Mouse (Mus musculus) frontal cortex, adult (tissue): ENCODE measurements around the gene Ankrd52.
A peak's percentile ranks its signal among the peaks of the same experiment; 100 is the strongest.
"Not testable (repeated sequence)": the region's sequence is repeated elsewhere in the genome, so short reads cannot be mapped to it uniquely, and the experiment has no call there.

Source experiments
- ATAC-seq: cut with Nextera tagmentation; 2 replicates; pipeline ENCODE4 v1.9.2; 2017; ENCODE audit warnings: mild to moderate bottlenecking, moderate library complexity, mixed read lengths; ENCODE audit not compliant: low TSS enrichment

Ankrd52 gene

DNA sequence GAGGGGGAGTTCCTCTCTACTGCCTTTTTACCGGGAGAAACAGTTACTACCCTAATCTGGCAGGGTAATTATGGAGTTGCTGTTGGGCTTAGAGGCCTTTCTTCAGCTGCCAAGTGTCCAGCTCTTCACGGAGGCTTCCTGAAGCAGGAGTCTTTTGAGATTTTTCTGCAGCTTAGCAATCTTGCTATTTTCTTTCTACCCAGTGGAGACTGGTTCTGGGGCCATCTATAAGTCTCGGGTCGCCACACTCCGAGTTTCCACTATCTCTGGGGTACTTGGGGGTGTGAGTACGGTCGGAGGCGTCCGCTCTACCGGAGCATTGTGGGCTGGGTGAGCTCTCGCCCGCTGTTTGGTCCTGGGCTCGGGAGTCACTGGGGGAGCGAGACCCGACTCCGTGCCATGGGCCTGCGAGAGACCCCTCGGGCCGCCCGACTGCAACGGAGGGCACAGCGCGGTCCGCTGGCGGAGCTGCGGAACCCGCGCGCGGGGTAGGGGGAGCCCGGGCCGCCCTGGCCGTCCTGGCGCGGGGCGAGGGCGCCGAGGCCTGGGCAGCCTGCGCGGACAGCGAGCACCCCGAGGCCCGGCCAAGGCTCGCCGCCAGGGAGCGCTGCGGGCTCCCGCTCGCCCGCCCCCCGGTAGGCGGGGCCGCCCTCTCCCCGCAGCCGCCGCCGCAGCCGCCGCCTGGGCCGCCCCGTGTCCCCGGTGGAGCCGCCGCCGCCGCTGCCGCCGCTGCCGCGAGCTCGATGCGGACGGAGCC, at the start of gene Ankrd52:
Gene Ankrd52 (plus strand): TSS at position 661 of the 757 bp plus-strand sequence.
- ATAC-seq: peak; percentile 75

DNA sequence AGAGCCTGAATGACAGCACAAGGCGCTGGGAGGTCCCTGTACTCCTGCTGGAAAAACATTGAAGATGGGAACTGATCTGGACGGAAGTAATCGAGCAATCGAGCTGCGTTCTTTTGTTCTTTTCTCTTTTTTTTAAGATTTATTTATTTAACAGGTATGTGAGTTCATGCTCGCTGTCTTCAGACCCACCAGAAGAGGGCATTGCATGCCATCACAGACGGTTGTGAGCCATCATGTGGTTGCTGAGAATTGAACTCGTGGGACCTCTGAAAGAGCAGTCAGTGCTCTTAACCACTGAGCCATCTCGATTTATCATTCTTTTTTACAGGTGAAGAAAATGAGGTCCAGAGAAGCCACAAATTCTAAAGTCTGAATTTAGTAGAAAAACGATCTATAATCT, 49.3 kb upstream of the Ankrd52 start:
- ATAC-seq: no peak

DNA sequence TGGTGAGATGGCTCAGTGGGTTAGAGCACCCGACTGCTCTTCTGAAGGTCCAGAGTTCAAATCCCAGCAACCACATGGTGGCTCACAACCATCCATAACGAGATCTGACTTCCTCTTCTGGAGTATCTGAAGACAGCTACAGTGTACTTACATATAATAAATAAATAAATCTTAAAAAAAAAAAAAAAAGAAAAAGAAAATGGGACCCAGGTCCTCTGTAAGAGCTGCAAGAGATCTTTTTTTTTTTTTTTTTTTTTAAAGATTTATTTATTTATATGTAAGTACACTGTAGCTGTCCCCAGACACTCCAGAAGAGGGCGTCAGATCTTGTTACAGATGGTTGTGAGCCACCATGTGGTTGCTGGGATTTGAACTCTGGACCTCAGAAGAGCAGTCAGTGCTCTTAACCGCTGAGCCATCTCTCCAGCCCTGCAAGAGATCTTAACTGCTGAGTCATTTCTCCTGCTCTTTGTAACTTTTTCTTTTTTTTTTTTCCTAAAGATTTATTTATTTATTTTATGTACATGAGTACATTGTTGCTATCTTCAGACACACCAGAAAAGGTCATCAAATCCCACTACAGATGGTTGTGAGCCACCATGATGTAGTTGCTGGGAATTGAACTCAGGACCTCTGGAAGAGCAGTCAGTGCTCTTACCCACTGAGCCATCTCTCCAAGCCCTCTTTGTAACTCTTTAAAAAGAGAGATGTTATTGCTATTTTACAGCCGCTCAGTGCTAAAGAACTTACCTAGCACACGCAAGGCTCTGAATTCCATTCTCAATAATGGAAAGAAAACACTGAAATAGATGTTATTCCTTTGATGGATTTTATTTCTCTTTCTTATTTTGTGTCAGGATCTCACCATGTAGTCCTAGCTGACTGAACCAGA, 44.3 kb upstream of the Ankrd52 start:
- ATAC-seq: not testable (repeated sequence)

DNA sequence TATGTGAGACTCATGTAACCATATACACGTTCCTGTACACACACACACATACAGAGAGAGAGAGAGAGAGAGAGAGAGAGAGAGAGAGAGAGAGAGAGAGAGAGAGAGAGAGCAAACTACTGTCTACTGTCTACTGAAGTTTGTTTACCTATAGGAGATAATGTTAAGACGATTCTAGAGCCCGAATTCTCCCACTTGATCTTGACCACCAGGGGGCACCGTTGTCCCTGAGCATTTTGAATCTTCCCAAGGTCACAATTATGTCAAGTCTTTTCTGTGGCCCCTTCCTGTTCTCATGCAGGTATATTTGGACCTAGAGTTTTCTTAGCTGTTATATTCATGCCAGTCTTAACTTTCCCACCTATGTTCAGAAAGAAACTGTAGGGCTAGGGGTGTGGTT, 41.3 kb upstream of the Ankrd52 start:
- ATAC-seq: no peak

DNA sequence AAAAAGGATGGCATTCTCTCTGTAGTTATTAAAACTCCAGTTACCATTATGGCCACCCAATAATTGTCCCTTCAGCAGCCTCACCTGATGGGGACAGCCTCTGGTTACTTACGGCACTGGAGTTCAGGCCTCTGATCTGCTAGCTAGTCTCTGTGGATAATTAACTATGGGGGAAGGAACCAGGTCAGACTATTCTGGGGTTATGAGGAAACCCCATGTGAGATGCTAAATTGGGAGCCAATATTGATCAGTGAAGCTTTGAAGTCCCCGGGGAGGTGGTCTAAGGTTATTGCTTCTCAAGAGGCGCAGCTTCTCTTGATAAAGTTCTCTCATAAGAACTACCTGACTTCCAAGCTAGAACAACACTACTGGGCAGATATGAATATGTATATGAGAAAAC, 40.7 kb upstream of the Ankrd52 start:
- ATAC-seq: no peak

DNA sequence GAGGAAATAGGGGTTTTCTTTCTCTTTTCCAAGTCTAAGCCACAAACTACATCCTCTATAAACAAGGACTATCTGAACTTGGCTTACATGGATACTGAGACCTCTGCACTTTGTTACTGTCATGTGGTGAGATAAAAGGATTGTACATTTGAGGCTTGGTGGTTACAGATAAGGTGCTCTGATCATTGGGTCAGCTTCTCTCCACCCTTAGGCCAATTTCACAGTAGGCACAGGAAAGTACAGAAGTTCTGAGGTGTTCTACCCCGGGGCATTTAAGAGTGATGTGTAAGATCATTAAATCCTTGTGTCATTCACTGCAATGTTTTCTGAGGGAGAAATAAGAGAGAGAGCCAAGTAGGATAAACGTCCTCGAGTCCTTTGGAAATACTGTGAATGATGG, 40.3 kb upstream of the Ankrd52 start:
- ATAC-seq: no peak

DNA sequence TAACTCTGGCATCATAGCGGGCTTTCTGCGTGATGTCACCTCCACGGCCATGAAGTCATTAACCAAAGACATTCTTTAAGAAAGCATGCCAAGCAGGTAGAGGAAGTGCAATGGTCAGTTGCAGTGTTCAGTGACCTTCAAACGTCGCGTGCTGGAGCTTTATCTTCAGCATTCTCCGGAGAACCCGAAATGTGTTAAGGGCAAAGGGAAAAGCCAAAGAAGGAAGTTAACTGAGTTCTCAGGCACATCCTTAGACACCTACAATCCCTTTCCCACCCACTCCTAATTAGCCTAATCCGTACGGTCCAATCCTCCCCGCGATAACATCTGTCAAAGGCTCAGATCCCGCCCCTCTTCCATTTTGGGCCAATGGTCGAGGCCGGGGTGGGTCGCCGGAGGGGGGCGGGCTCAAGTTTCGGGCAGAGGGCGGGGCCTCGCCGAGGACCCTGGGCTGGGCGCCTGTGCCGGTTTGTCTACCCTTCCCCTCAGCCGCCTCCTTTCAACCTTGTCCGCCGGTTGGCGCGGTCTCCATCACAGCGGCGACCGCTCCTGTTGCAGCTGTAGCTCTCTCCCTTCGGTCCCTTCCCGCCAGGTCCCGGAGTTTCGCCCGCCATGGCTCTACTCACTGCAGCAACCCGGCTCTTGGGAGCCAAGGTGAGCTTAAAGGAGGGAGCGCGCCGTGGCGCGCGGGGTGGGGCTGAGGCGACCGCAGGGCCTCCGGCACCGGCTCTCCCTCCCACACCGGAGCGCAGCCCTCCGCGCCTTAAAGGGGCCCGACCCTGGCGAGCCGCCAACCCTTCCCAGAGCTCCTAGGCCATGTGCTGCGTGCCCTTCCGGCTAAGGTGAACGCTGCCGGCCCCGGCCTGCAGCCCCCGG, 39.4 kb upstream of the Ankrd52 start, which contains the start of gene Cs:
Gene Cs (plus strand): TSS at position 429 of the 876 bp plus-strand sequence.
- ATAC-seq: peak; percentile 92

DNA sequence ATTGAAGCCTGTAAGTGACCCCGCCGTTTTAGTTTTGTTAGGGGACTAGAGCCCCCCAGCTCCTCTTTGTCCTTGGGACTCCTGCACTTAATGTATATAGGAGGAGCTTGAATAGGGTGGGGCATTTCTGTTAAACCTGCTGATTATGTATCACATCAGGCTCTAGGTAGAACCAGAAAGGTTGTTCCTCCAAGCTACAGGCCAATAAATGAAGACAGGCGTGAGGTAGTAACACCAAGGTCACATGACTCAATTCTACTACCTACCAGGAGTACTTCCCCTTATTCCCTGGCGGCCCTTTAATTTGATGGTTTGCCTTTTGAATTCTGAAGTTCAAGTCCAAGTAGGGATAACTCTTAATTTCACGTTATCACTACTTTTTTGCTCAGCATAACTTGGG, 38.5 kb upstream of the Ankrd52 start:
- no peak for ATAC-seq

DNA sequence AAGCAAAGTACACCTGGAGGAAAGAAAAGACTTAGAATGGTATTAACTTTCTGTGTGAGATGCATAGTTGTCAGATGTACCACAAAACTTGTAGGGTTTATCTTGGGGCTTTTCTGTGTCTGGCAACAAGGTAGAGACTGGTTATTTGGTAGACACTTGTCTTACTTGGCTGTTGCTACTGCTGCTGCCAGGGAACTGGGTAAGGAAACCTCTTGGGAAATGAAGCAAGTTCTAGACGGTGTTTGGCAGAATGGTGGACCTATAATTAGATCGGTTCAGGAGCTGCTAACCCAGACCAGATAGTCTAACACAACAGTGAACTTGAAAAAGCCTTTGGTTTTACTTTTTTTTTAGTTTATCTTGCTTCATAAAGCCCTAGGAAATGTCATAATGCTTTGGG, 38.0 kb upstream of the Ankrd52 start:
- ATAC-seq: no peak

DNA sequence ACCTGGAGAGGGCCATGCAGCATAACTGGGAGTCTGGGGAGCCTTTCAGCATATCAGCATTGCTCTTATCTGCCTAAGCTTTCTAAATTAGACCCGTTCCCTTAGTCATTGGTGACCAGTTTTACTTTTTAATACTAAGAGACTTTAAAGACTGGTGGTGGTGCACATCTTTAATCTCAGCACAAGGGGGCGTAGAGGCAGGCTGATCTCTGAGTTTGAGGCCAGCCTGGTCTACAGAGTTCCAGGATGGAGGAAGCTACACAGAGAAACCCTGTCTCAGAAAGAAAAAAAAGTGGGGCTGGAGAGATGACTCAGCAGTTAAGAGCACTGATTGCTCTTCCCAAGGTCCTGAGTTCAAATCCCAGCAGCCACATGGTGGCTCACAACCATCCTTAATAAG, 36.7 kb upstream of the Ankrd52 start:
- no peak for ATAC-seq

DNA sequence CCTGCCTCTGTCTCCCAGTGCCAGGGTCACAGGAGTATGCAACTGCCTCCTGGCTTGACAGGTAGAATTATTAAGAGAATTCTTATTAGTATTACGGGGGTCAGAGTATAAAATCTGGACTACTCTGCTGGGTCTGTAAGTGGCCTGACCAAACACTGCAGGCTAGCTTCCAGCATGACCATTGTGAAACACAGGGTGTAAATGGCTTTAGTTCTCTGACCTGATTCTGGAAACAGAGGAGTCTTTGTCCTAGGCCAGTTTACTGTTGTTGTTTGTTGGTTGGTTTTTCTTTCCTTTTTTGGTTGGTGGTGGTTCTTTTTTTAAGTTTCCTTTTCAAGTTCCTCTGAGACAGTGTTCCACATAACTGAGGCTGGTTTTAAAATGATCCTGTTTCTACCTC, 33.5 kb upstream of the Ankrd52 start:
- ATAC-seq: peak; percentile 58; the same call in 1 of the 2 replicates

DNA sequence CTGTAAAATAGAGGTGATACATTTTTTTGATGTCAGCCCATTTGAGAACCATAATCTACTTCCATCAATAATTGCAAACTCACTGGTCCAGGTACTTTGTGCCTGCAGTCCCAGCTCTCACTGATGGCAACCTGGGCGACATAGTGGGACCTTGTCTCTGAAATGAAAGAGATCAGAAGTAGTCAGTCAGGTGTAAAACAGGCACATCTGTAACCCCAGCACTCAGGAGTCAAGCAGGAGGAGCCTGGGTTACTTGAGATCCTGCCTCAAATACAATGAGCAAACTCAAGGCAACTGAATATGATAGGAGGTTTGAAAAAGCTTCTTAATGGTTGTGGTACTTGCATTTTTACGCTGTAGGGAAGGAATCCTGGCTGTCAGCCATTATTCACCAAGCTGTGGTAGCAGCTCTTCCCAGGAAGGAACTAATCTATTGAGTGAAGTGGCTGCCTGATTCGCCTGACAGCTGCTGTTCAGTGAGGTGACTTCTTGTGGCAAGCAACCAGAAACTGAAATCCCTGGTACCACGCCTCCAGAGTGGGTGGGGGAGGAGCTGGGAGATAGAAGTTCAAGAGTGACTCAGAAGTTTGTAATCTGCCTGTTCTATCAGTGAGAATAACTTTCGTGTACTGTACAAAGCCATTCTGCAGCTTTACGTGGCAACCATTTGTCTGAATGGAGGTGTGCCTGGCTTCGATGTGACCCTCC, 32.2 kb upstream of the Ankrd52 start:
- ATAC-seq: peak; percentile 79

DNA sequence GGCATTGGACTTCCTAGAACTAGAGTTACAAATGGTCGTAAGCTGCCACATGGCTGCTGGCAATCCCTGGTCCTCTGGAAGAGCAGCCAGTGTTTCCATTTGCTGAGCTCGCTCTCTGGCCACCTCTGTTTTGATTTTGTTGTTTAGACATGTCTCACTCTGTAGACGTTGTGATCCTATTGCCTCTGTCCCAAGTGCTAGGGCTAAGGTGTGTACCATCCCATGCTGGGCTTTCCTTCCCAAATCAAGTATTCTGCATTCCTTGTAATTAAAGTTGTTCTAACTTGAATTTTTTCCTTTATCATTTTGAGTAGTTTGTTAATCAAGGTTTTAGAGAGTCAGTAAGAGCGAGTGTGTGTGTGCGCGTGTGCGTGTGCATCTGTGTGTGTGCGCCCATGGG, 29.4 kb upstream of the Ankrd52 start:
- no peak for ATAC-seq

DNA sequence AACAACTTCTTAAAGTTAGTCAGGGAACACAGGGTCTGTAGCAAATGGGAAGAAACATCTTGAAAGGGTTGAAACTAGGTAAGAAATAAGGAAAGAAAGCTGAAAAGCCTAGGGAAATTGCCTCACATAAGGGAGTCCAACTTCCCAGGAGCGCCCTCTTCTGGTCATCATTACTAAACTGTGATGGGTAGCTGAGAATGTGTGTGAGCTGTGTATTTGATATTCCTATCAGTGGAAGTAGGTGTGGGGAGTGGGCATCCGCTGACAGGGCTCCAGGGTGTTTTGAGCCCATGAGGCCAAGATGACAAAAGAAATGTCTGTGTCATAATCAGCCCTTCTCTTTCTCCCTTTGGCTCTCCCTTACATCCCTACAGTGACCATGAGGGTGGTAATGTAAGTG, 18.1 kb upstream of the Ankrd52 start:
- ATAC-seq: peak; percentile 58

DNA sequence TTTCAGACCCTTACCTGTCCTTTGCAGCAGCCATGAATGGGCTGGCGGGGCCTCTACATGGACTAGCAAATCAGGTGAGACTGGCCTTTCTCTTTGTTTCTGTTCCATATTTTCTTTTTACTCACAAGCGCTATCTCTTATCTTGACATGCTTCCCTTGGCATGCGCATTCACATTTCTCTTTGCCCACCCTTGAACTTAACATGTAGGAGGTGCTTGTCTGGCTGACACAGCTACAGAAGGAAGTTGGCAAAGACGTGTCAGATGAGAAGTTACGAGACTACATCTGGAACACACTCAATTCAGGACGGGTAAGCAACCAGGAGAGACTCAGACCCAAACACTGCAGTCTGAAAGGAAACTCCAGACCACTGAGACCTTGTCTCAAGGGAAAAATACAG, 17.7 kb upstream of the Ankrd52 start:
- ATAC-seq: no peak

DNA sequence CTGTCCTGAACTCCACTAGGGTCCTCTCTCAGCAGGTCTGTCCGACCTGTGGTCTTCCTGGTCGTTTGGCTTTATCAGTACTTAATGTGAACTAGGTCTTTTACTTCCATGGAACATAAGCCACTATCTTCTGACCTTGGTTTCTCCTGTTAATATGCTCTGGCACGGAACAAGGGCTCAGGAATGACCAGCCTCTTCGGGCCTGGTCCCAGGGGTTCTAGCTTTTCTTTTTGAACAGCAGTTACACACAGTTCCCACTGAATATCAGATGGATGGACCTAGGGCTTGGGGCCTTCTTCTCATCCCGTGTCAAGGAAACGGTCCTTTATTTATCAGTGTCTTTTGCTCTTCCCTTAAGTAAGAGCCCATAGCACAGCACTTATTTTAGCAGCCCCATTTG, 15.1 kb upstream of the Ankrd52 start:
- no peak for ATAC-seq

DNA sequence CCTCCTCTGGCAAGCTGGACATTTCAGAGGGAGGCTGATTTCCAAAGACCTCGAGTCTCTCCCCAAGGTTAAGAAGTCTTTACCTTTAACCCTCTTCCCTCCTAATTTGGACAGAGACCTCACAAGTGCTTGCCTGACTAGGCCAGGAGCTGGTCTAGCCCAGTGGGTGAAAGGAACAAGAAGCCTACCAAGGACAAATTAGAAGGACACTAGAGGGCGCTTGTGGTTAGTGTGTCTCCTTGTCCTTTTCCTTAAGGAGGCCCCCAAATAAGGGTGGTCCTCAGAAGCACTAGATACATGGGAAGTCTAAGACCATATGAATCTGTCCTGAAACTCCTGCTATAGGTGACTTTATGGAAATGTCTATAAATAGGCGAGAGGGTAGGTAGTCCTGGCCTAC, 14.3 kb upstream of the Ankrd52 start:
- 0 out of 2 replicates have a peak, but pooled peaks have one; percentile 42 for ATAC-seq

DNA sequence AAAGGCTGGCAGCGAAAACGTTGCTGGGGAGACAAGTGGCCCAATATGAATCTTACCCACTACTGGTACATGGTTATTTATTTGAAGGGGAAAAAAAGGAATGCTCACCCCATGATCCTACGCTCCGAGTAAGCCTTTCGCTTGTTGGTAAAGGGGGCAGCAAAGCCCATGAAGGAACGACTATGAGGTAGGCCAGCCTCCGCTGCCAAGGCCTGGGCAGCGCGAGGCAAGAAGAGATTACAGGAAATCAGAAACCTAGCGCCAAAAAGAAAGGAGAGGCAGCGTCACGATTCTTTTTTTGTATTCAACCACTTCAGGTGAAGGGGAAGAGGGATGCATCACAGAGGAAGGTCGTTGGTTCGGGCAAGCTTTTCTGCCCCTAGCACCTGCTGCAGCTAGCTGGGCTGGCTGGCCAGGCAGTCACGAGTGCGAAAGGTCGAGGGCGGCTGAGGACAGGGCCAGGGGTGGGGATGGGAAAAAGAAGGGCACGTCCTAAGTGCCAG, 9.0 kb upstream of the Ankrd52 start:
- no peak for ATAC-seq

DNA sequence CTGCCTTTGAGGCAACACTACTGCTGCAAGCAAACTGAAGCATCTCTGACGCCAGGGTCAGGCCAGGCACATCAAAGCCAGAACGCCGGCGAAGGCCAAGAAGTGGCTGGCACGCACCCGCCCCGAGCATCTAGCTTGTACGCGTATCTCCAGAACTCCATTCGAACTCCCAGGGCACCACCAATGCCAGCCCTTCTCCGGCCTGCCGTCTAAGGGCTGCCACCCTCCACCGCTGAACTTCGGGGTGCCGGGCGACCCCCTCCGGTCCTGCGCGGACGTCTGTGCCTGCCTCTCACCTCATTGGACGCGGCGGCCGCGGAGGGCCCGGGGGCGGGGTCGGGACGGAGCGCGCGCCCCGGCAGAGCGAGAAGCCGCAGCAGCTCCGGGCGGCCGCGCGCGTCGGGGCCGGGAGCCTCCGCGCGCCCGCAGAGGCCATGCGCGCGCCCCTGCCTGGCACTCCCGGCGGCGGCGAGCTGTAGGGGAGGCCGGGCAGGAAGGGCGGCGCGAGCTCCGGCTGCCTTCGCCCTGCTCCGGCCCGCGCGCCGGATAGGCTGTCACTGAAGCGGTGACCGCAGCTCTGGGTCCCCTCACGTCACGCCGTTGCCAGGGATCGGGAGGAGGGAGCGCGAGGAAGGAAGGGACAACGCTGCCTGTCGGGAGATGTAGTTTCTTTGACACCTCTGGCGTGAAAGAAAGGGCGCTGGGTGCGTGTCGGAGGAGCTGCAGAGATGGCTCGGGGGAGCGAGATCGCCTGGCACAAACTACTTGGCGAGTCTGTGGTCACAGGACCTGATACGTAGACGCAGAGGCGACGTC, 8.3 kb upstream of the Ankrd52 start, which contains the start of gene Coq10a:
Gene Coq10a (minus strand): TSS at position 596 of the 816 bp plus-strand sequence.
- peak; percentile 92 for ATAC-seq

DNA sequence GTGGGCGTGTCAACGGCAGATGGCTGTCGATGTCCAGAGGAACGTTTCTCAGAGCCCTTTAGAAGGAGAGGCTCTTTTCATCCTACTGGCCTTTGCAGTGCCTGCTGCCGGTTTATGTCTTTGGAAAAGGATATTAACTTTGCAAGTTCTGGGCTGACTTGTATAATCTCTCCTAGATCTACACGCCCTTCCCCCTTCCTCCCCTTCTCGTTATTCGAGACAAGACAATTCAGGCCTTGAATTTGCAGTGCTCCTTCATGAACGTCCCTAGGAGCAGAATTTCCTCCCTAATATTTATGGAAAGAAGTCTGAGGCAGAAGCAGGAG, 7.7 kb upstream of the Ankrd52 start:
- no peak; the same call in 1 of the 2 replicates for ATAC-seq
